Mouse (Mus musculus): Measurements from ENCODE around the gene Ccdc40.

DNA sequence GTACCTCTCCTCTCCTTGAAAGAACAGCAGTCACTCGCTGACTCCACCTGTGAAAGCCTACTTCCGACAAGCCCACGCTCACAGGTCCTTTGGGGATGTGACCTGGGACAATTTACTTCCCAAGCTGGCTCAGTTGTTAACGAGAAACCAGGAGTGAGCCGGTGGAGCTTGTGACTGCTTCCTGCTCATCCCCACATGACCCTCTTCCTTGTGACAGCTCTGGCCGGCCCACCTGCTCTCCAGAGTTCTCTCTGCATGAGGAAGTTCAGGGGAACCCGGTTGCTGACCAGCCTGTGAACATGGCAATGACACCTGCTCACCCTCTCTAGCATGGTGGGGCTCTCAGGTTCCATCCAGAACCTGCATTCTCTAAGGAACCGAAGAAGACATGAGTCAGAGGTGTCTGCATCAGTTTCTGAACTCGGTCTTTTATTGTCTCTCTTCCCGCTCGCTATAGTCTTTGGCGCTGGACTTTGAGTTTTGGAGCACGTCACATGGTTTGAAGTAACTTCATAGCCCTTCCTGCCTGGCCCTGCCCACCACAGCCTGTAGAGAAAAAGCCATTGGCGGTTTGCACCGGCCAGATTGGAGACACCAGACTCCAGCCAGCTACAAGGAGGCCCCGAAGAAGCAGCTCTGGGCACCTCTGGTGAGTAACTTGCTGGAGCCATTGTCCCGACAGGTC is 86.0 kb downstream of the Ccdc40 start:
- TF ChIP-seq GATA1 (IDR thresholded peaks at IDR 0.05; ENCODE audit: borderline replicate concordance, low read length): no peak
- TF ChIP-seq FLI1 (IDR thresholded peaks at IDR 0.05; ENCODE audit: low read length): no peak

Data from megakaryocyte, embryonic 14.5 days (primary cell).